In the genomic region with DNA sequence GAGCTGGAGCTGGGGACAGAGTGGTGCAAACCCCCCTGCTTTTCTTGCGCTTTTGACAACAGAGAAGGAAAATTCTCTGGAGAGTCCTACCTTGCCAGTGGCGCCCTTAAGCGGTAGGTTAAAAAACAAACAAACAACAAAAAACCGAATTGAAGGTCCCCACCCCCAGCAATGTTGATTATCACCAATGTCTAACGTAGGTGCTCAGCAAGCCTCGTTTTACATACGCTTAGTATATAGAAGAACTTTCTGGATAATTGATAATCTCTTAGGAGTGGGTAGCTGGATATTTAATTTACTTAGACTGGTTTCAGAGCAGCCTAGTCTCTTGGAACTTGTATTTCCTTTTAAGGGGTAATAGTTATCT, we compare ENCODE assay signal across 7 mouse cellular contexts. TPM values are rescaled to one million over a fixed set of nuclear protein-coding genes. Genes with fewer than 3 reads are reported as not detected.
DNase-seq lines count a peak whose midpoint lies in the region; ATAC-seq and TF ChIP-seq lines count a peak whose summit lies in the region.

No protein-coding gene starts in this region.

- H3K9ac ChIP-seq in neural tube, embryonic 11.5 days (ENCODE audit: low read length): peak overlapping the region; percentile 97
- H3K9ac ChIP-seq in liver, embryonic 11.5 days (ENCODE audit: low read depth, low read length): peak overlapping the region; percentile 96
- H3K9ac ChIP-seq in stomach, postnatal 0 days (ENCODE audit: low read length): peak overlapping the region; percentile 93

- no peak overlapping the region; the same call in 1 of the 2 replicates for H3K27ac ChIP-seq in neural tube, embryonic 11.5 days (ENCODE audit: low read depth, low read length)
- H3K27ac ChIP-seq in liver, embryonic 11.5 days (ENCODE audit: low read depth, low read length): peak overlapping the region; percentile 95
- H3K27ac ChIP-seq in stomach, postnatal 0 days (replicated peaks): peak overlapping the region; percentile 56; the same call in 1 of the 2 replicates

- TF ChIP-seq EP300 in stomach, postnatal 0 days (optimal IDR thresholded peaks at IDR 0.05): no peak

- under 1% methylated on average over 7 of the region's 7 CpGs for WGBS in neural tube, embryonic 11.5 days
- 1% methylated on average over 7 of the region's 7 CpGs for WGBS in liver, embryonic 11.5 days
- WGBS in stomach, postnatal 0 days: 0% methylated on average over 7 of the region's 7 CpGs

- peak overlapping the region; percentile 54 for H3K4me2 ChIP-seq in neural tube, embryonic 11.5 days (ENCODE audit: low read depth)
- H3K4me2 ChIP-seq in liver, embryonic 11.5 days: peak overlapping the region; percentile 76
- peak overlapping the region; percentile 80 for H3K4me2 ChIP-seq in stomach, postnatal 0 days (replicated peaks; ENCODE audit: low read depth)

- no peaks in the 10 kb centered on the region for H3K27me3 ChIP-seq in neural tube, embryonic 11.5 days (ENCODE audit: control insufficient read depth, insufficient read depth, low read length)
- no peaks in the 10 kb centered on the region for H3K27me3 ChIP-seq in liver, embryonic 11.5 days (replicated peaks; ENCODE audit: control insufficient read depth, insufficient read depth, low read length)
- no peaks in the 10 kb centered on the region for H3K27me3 ChIP-seq in stomach, postnatal 0 days (ENCODE audit: control insufficient read depth, insufficient read depth, low read length)

- no peaks in the 10 kb centered on the region; the same call in 1 of the 2 replicates for H3K4me1 ChIP-seq in neural tube, embryonic 11.5 days (ENCODE audit: control insufficient read depth, insufficient read depth, low read length)
- peaks cover 3% of the 10 kb centered on the region for H3K4me1 ChIP-seq in liver, embryonic 11.5 days (replicated peaks; ENCODE audit: control insufficient read depth, insufficient read depth, low read length)
- H3K4me1 ChIP-seq in stomach, postnatal 0 days (replicated peaks; ENCODE audit: control insufficient read depth, insufficient read depth): no peaks in the 10 kb centered on the region

- H3K36me3 ChIP-seq in neural tube, embryonic 11.5 days (ENCODE audit: control insufficient read depth, insufficient read depth, low read length): no peaks in the 10 kb centered on the region
- peaks cover 5% of the 10 kb centered on the region; the same call in 1 of the 2 replicates for H3K36me3 ChIP-seq in liver, embryonic 11.5 days (ENCODE audit: control insufficient read depth, insufficient read depth, low read length)
- no peaks in the 10 kb centered on the region for H3K36me3 ChIP-seq in stomach, postnatal 0 days (ENCODE audit: control insufficient read depth, insufficient read depth, low read length)

- ATAC-seq in neural tube, embryonic 11.5 days (ENCODE audit: insufficient read depth, low FRiP score, low TSS enrichment): no peak
- ATAC-seq in erythroid progenitor cell, adult 5-6 weeks (replicated peaks; ENCODE audit: low FRiP score, poor library complexity, severe bottlenecking): peak; percentile 65
- ATAC-seq in liver, embryonic 11.5 days (replicated peaks; ENCODE audit: low FRiP score): peak; percentile 13; the same call in 1 of the 2 replicates
- ATAC-seq in stomach, postnatal 0 days (ENCODE audit: low FRiP score, low TSS enrichment): no peak

- H3K4me3 ChIP-seq in neural tube, embryonic 11.5 days (ENCODE audit: low read depth, low read length): peak overlapping the region; percentile 84
- H3K4me3 ChIP-seq in liver, embryonic 11.5 days (ENCODE audit: low read depth, low read length): peak overlapping the region; percentile 86
- peak overlapping the region; percentile 90 for H3K4me3 ChIP-seq in stomach, postnatal 0 days (ENCODE audit: low read depth, low read length)

- DNase-seq in neural tube, embryonic 11.5 days (ENCODE audit: low spot score): no peak
- DNase-seq in neural tube, embryonic 10.5 days (ENCODE audit: extremely low spot score, low spot score): no peak
- no peak for DNase-seq in liver, embryonic 11.5 days (ENCODE audit: low spot score)
- DNase-seq in stomach, postnatal 0 days (ENCODE audit: low spot score): no peak
- DNase-seq in thymus, postnatal 10 days (ENCODE audit: low spot score in 2 of 2): no peak
- DNase-seq in frontal cortex, postnatal 10 days (ENCODE audit: low spot score in 2 of 2): no peak

- TF ChIP-seq CTCF in stomach, postnatal 0 days (IDR thresholded peaks at IDR 0.05; ENCODE audit: low read depth): no peak

- H3K9me3 ChIP-seq in neural tube, embryonic 11.5 days (ENCODE audit: control insufficient read depth, low read length): no peaks in the 10 kb centered on the region
- H3K9me3 ChIP-seq in liver, embryonic 11.5 days (ENCODE audit: control insufficient read depth, low read length): no peaks in the 10 kb centered on the region
- H3K9me3 ChIP-seq in stomach, postnatal 0 days (ENCODE audit: control insufficient read depth, low read length): no peaks in the 10 kb centered on the region

RNA-seq across cellular contexts. Expression of a gene that starts 0.7 kb away (rescaled TPM):
- polyA plus RNA-seq in neural tube, embryonic 11.5 days (2014; fragmentation: Nextera tagmentation; extraction: Ambion mirVana): 31.9 and 35.7 TPM in 2 replicates
- 60.5 and 68.7 TPM in 2 replicates for total RNA-seq in erythroid progenitor cell, adult 5-6 weeks (2015; ENCODE audit: low replicate concordance)
- 46.2 and 88.6 TPM in 2 replicates for total RNA-seq in erythroid progenitor cell, adult 5-6 weeks (2017; ENCODE audit: low replicate concordance)
- 46.7 and 47.2 TPM in 2 replicates for polyA plus RNA-seq in liver, embryonic 11.5 days (2014; fragmentation: Nextera tagmentation; extraction: Ambion mirVana)
- polyA plus RNA-seq in stomach, postnatal 0 days (2015; fragmentation: Nextera tagmentation; extraction: Ambion mirVana): 7.1 and 7.3 TPM in 2 replicates

Comparison
In these comparisons a context has a peak if more than half of its experiments do, and no peak if none do; other contexts are left out.
1. ATAC-seq: peak in erythroid progenitor cell, adult 5-6 weeks (single experiment) and liver, embryonic 11.5 days (single experiment); none in neural tube, embryonic 11.5 days (single experiment) and stomach, postnatal 0 days (single experiment).
2. Peak in every context shown above with its lines, with median percentiles within 50 percentile points of each other: H3K4me2 ChIP-seq, H3K4me3 ChIP-seq and H3K9ac ChIP-seq.